Mouse (Mus musculus) right cerebral cortex, adult 18-20 months (tissue): ENCODE data around the gene Acot1.
A peak's percentile ranks its signal among the peaks of the same experiment; 100 is the strongest.
"Not testable (repeated sequence)": the region's sequence is repeated elsewhere in the genome, so short reads cannot be mapped to it uniquely, and the experiment has no call there.

Experiments
- DNase-seq: peaks from one replicate; pipeline ENCODE4 v3.0.0; 2022; ENCODE audit warnings: mixed read lengths

The Acot1 gene

GRCm38 (mm10) chr12:84022266-84022665 is 13.0 kb downstream of the Acot1 start:
- not testable (repeated sequence) for DNase-seq

- no peak for DNase-seq
These were observed 13.9 kb downstream of the Acot1 start for GRCm38 (mm10) chr12:84023052-84023745.

DNA sequence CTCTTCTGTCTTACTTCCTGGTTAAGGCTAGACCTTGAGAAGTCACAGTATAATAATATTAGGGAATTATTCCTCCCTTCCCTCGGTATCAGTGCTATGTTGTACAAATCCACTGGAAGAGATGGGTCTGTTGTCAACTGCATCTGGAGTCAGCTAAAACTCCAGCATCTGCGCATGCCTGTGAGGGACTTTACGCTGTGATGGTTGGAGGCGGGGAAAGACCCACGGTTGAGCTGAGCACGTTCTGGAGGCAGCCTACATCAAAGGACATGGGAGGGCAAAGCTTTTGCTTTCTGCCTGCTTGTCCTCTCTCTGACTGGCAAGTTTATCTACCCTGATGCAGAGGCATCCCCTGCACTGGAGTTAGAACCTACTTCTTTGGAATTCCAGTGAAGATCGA is 16.6 kb downstream of the Acot1 start:
- DNase-seq = no peak

DNA sequence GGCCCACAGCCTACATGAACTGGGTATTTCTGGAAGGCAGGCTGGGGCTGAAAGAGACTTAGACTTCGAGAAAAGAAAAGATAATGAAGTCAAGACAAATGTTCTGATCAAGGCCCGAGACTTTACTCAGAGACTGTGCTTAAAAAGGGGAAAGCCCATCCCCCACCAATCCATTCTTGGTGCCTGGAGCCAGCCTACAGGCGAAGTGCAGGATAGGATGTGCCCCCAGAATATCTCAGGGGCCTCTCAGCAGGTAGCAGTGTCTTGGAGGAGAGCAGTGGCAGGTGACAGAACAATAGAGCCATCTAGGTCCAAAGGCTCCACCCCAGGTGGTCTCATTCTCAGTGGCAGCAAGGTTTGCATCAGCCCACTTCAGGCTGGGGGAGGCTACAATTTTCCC is 19.0 kb downstream of the Acot1 start:
- DNase-seq = not testable (repeated sequence)

DNA sequence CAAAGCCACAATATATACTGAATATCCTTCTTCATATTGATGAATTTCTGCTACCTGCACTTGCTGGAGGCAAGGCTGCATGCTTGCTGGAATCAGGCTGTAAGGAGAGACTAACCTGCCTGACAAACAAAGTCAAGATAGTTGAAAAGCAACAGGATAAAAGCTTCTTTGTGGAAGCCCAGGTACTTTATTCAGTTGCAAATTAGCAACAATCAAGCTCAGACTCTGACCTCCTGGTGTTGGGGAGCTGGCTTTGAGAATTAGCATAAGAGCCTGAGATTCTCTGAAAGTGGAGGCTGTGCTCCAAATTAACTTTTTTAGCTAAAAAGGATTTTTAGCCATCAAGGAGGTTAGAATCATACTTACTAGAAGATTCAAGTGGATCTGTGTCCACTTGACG is 19.8 kb downstream of the Acot1 start:
- DNase-seq = not testable (repeated sequence)

- DNase-seq = peak; percentile 81
These were observed 21.5 kb downstream of the Acot1 start for GRCm38 (mm10) chr12:84030659-84031332.

DNA sequence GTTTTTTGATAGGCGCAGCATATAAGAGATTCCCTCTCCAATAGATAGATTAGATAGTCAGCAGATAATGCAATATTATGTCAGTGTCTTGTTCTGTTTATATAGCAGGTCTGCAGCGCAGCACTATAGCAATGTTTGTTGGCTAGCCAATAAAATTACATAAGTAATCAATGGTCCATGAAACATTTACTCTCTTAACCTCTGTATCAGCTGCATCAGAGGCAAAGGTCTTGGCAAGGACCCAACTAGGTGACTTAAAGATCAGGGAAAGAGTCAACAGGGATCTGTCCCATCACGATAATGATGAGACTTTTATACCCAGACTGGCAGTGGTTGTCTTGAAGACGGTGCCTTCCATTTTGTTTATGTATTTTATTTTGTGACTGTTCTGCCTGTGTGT is 23.6 kb downstream of the Acot1 start:
- DNase-seq = no peak

GRCm38 (mm10) chr12:84033302-84033701 is 24.0 kb downstream of the Acot1 start:
- DNase-seq = not testable (repeated sequence)

DNA sequence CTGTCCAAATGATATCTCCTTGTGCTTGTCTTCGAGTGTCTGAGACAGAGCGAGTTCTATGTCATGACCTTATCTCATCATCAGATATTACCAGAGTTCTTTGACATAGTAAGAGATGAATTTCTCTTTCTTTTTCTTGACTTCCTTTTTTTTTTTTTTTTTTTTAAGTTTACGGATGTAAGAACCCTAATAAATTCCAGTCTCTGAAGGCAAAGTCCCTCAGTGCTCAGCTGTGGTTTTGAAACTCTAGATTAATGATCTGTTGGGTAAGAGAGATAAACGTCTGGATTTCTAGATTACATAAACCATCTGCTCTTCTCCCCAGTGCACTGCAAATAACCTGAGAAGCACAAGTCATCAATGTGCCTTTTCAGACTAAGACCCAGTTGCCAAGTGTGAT is 24.8 kb downstream of the Acot1 start:
- no peak for DNase-seq

DNA sequence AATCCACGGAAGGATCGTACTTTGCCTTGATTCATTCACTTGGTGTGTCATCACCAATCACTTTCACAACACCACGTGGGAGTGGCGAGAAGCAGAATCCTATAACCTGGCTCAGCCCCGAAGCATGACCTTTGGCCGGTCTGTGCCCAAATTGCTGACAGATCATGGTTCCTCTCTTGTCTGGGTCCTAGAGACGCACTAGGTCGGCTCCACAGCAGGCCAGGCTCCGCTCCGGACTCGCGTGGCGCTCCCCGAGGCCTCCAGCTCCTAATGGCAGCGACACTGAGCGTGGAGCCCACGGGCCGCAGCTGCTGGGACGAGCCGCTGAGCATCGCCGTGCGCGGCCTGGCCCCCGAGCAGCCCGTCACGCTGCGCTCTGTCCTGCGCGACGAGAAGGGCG is 29.0 kb downstream of the Acot1 start, which contains the start of gene Acot4:
Gene Acot4 (plus strand): TSS at position 139 of the 400 bp plus-strand sequence.
- DNase-seq = not testable (repeated sequence)

GRCm38 (mm10) chr12:84038691-84039111 is 29.4 kb downstream of the Acot1 start, which contains the start of gene Gm49366:
Gene Gm49366, plus strand, starts transcription at chr12:84038935.
- DNase-seq = peak; percentile 46

DNA sequence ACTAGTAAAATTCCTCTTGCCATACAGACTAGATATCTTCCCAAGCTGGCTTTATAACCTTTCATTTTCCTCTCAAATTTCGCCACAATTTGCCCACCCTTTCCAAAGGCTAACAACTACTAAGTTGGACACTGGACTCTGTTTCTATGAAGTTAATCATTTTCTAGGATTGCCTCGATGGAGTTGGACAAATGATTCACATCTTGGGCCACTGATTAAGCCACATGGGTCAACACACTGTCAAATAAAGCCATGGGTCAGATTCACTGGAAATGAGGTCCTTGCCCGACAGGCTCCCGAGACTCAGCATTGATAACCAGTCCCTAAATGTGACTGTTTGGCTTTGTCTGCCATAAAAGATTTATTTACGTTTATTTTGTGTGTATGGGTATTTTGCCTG is 33.0 kb downstream of the Acot1 start:
- DNase-seq = no peak

GRCm38 (mm10) chr12:84044045-84044444 is 34.8 kb downstream of the Acot1 start:
- no peak for DNase-seq

DNA sequence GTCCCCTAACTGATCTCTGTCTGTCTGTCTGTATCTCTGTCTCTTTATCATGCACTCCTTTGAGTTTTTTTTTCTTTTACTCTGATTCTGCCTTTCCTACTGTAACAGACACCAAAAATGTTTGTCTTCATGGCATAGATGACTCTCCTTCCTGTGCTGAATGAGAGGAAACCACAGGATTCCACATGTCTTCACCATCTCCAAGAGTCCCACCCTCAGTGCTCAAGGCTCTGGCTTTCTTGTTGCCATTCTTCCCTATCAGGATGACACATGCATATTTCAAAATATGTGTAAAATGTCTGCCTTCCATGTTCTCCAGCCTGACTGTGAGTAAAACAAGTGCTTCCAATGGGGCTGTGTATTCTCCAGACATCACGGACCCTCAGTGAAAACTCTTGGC is 37.6 kb downstream of the Acot1 start:
- no peak for DNase-seq

- not testable (repeated sequence) for DNase-seq
These were observed 41.5 kb downstream of the Acot1 start for GRCm38 (mm10) chr12:84050744-84051143.

DNA sequence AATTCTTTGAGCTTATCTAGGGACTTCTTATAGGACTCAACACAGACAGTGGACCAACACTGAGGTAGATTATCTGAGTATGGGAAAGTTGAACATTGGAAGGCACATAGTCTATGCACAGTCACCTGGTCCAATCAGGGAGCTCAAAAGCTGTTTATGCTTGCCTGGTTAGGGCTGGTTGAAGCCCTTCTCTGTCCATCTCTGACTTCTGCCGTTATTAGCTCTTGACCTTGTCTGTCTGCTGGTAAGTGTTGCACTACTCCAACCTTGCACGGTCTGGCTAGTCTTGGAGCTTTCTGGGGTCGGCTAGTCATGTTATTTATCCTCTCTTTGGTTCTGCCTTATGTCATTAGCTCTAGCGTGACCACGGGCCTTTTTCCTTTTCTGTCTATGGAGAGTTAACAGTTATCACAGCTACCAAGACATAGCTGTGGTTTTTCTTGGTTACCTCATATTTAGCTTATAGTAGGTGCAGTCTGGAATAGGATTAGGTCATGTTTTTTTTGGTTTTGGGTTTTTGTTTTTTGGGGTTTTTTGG is 42.7 kb downstream of the Acot1 start, which contains the start of gene Acot3:
Gene Acot3 (plus strand): TSS at position 208 of the 538 bp plus-strand sequence.
- no peak for DNase-seq

GRCm38 (mm10) chr12:84052609-84053008 is 43.3 kb downstream of the Acot1 start:
- DNase-seq = no peak

DNA sequence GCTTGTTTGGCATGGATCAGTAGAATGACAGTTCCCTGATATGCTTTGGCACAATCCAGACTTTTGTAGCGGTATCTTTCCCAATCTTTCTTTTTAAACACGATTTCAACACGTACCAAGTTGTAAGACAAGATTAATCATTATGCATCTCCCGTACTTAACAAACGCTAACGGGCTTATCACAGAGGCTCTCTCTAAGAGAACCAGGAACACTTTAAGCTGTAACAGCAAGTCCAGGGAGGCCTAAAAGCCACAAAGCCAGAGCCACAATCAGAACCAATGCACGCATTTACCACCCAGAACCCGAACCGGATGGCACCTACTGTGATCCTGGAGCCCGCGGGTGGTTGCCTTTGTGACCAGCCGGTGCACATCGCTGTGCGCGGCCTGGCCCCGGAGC is 43.9 kb downstream of the Acot1 start:
- DNase-seq = no peak

- peak; percentile 30 for DNase-seq
These were observed 44.5 kb downstream of the Acot1 start for GRCm38 (mm10) chr12:84053679-84054391.

- no peak for DNase-seq
These were observed 51.7 kb downstream of the Acot1 start for GRCm38 (mm10) chr12:84060946-84061345.

DNA sequence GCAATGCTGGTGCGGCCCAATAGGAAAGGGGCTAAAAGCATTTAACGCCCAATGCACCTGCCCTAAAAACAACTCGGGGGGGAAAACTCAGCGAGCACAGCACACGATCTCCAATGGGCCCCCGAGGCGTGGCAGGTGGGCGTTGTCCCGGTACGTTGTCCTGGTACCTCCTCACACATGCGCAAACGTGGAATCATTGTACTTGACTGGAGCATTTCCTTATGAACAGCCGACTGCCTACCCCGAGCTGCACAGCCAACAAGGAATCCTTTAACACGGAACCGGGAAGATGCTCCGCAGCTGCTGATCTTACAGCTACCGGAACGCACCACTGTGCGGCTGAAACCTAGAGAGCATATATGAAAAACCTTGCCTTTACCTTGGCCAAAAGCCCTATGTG is 53.0 kb downstream of the Acot1 start:
- no peak for DNase-seq

GRCm38 (mm10) chr12:84063228-84063627 is 53.9 kb downstream of the Acot1 start:
- no peak for DNase-seq

- DNase-seq = no peak
These were observed 54.5 kb downstream of the Acot1 start for GRCm38 (mm10) chr12:84063833-84064232.
